Mouse (Mus musculus): ENCODE measurements around the gene Evi5. TPM values are rescaled to one million over a fixed set of nuclear protein-coding genes. Genes with fewer than 3 reads are reported as not detected.

The Evi5 gene
- polyA plus RNA-seq, 1 experiment from 2014 or later, result 78.1 TPM

- Histone ChIP-seq H3K4me1 (no peaks in the 10 kb centered on the region; the same call in 1 of the 2 replicates), H3K36me3 (peaks cover 19% of the 10 kb centered on the region), H3K27me3 (no peaks in the 10 kb centered on the region), H3K4me2 (no peak overlapping the region), H3K9me3 (replicated peaks) (no peaks in the 10 kb centered on the region), H3K27ac (no peak overlapping the region), H3K9ac (no peak overlapping the region), H3K4me3 (replicated peaks) (no peak overlapping the region)
- ATAC-seq (replicated peaks; ENCODE audit: low FRiP score), result no peak
- WGBS, result 93% methylated on average over 5 of the region's 5 CpGs
Measured at GRCm38 (mm10) chr5:107840549-107841238, 34.2 kb downstream of the Evi5 start.

- Histone ChIP-seq H3K4me2 (no peak overlapping the region), H3K4me3 (replicated peaks) (no peak overlapping the region), H3K27me3 (no peaks in the 10 kb centered on the region), H3K4me1 (no peaks in the 10 kb centered on the region; the same call in 1 of the 2 replicates), H3K9me3 (replicated peaks) (no peaks in the 10 kb centered on the region), H3K9ac (no peak overlapping the region), H3K27ac (no peak overlapping the region), H3K36me3 (peaks cover 19% of the 10 kb centered on the region)
- ATAC-seq (replicated peaks; ENCODE audit: low FRiP score), result no peak
- 67% methylated on average over 3 of the region's 3 CpGs for WGBS
Measured at GRCm38 (mm10) chr5:107838891-107839644, 35.8 kb downstream of the Evi5 start.

- H3K27me3 ChIP-seq, result no peaks in the 10 kb centered on the region
- H3K9ac ChIP-seq, result no peak overlapping the region
- no peak overlapping the region for H3K4me3 ChIP-seq (replicated peaks)
- peaks cover 13% of the 10 kb centered on the region for H3K36me3 ChIP-seq
- no peak overlapping the region for H3K4me2 ChIP-seq
- no peaks in the 10 kb centered on the region for H3K4me1 ChIP-seq
- H3K9me3 ChIP-seq (replicated peaks), result 0 out of 2 replicates have a peak, but pooled peaks cover 3% of the 10 kb centered on the region
- ATAC-seq (replicated peaks; ENCODE audit: low FRiP score), result no peak
- 70% methylated on average over 1 of the region's 1 CpGs for WGBS
- no peak overlapping the region for H3K27ac ChIP-seq
Measured at GRCm38 (mm10) chr5:107834287-107834686, 40.6 kb downstream of the Evi5 start.

GRCm38 (mm10) chr5:107831351-107831750, 43.6 kb downstream of the Evi5 start:
- Histone ChIP-seq H3K9me3 (replicated peaks) (0 out of 2 replicates have a peak, but pooled peaks cover 3% of the 10 kb centered on the region), H3K36me3 (peaks cover 13% of the 10 kb centered on the region), H3K9ac (no peak overlapping the region), H3K27me3 (no peaks in the 10 kb centered on the region), H3K4me1 (0 out of 2 replicates have a peak, but pooled peaks cover 2% of the 10 kb centered on the region), H3K4me3 (replicated peaks) (no peak overlapping the region), H3K4me2 (no peak overlapping the region), H3K27ac (no peak overlapping the region)
- WGBS, result 91% methylated on average over 3 of the region's 3 CpGs
- no peak for ATAC-seq (replicated peaks; ENCODE audit: low FRiP score)

DNA sequence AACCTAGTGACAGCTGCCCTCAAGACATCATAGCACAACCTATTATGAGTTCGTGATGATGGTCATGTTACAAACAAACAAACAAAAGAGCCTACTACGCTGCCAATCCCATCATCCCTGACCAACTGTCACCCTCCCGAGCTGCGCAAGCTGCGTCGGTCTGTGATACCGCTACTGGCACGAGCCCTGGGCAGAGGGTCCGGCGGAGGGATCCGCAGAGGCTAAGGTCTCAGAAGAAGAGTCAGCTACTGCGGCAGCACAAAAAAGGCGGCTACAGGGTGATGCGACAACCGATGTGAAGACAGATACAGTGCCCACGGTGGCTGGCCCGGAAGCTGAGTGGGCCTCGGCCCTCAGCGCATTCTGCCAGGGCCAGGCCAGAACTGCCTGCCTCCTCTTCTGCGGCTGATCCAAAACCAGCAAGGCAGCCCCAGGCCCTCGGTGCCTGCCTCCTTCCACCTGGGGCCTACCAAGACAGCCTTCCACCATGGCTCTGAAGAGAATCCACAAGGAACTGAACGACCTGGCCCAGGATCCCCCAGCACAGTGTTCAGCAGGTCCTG, 44.8 kb downstream of the Evi5 start, which contains the start of gene Ube2d2b:
TSS of gene Ube2d2b (plus strand) at position 102 of the 563 bp plus-strand sequence.
- Histone ChIP-seq H3K4me2 (no peak within 1 kb of the TSS), H3K9ac (no peak within 1 kb of the TSS), H3K4me3 (replicated peaks) (no peak within 1 kb of the TSS), H3K4me1 (0 out of 2 replicates have a peak, but pooled peaks cover 2% of the 10 kb centered on the region), H3K27ac (no peak within 1 kb of the TSS), H3K27me3 (no peaks in the 10 kb centered on the region), H3K36me3 (peaks cover 13% of the 10 kb centered on the region), H3K9me3 (replicated peaks) (0 out of 2 replicates have a peak, but pooled peaks cover 3% of the 10 kb centered on the region)
- ATAC-seq (replicated peaks; ENCODE audit: low FRiP score), result no peak
- WGBS, result 98% methylated on average over 22 of the region's 22 CpGs

DNA sequence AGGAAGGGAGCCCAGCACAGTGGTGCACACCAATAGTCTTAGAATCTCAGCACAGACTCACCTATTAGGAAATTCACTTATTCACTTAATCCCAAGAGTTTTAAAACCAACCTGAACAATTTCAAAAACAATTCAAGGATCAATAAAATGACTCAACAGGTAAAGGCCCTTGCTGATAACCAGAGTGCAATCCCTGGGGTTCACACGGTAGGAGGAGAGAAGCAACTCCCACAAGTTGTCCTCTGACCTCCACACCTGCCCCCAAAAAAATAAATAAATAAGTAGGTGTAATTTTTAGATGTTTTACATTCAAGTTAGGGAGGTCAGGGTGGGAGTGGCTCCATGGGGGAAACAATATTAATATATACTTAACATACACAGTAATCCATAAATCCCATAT, 52.4 kb downstream of the Evi5 start:
- no peaks in the 10 kb centered on the region for H3K27me3 ChIP-seq
- 0 out of 2 replicates have a peak, but pooled peaks cover 2% of the 10 kb centered on the region for H3K4me1 ChIP-seq
- H3K36me3 ChIP-seq, result peaks cover 13% of the 10 kb centered on the region
- H3K27ac ChIP-seq, result no peak overlapping the region
- H3K4me3 ChIP-seq (replicated peaks), result no peak overlapping the region
- WGBS, result 71% methylated on average over 1 of the region's 1 CpGs
- no peak overlapping the region for H3K4me2 ChIP-seq
- H3K9me3 ChIP-seq (replicated peaks), result no peaks in the 10 kb centered on the region
- ATAC-seq (replicated peaks; ENCODE audit: low FRiP score), result no peak
- H3K9ac ChIP-seq, result no peak overlapping the region

GRCm38 (mm10) chr5:107814651-107815050, 60.3 kb downstream of the Evi5 start:
- Histone ChIP-seq H3K9me3 (replicated peaks) (no peaks in the 10 kb centered on the region), H3K4me2 (no peak overlapping the region), H3K4me1 (no peaks in the 10 kb centered on the region), H3K27me3 (no peaks in the 10 kb centered on the region), H3K9ac (no peak overlapping the region), H3K36me3 (peaks cover 63% of the 10 kb centered on the region), H3K4me3 (replicated peaks) (no peak overlapping the region), H3K27ac (no peak overlapping the region)
- ATAC-seq (replicated peaks; ENCODE audit: low FRiP score), result no peak
- WGBS, result 96% methylated on average over 2 of the region's 2 CpGs

DNA sequence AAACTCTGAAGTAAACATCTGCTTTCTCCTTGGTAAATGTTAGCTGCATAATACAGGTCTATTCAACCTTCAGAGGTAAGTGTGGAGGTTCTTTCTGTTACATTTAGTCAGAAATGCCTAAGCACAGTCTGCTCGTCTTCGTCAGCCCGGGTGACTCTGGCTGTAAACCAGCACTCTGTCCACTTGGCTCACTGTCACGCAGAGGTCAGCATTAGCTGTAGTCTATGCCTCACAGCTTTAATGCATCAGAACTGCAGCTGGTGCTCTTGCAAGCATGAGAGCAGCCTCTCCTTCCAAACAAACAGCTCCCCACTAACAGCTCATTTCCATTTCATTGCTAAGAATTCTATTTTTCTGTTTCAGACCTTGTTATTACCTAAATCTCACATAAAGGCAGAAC, 67.4 kb downstream of the Evi5 start:
- Histone ChIP-seq H3K27ac (no peak overlapping the region), H3K9me3 (replicated peaks) (no peaks in the 10 kb centered on the region), H3K9ac (no peak overlapping the region), H3K4me1 (no peaks in the 10 kb centered on the region), H3K36me3 (peaks cover 27% of the 10 kb centered on the region), H3K4me2 (no peak overlapping the region), H3K4me3 (replicated peaks) (no peak overlapping the region), H3K27me3 (no peaks in the 10 kb centered on the region)
- ATAC-seq (replicated peaks; ENCODE audit: low FRiP score), result no peak
- WGBS, result 69% methylated on average over 4 of the region's 4 CpGs

- Histone ChIP-seq H3K27me3 (no peaks in the 10 kb centered on the region), H3K27ac (no peak overlapping the region), H3K9ac (no peak overlapping the region), H3K36me3 (peaks cover 17% of the 10 kb centered on the region), H3K9me3 (replicated peaks) (no peaks in the 10 kb centered on the region), H3K4me2 (no peak overlapping the region), H3K4me3 (replicated peaks) (no peak overlapping the region), H3K4me1 (no peaks in the 10 kb centered on the region)
- no peak for ATAC-seq (replicated peaks; ENCODE audit: low FRiP score)
Measured at GRCm38 (mm10) chr5:107802621-107803020, 72.3 kb downstream of the Evi5 start.

GRCm38 (mm10) chr5:107801234-107801633, 73.7 kb downstream of the Evi5 start:
- Histone ChIP-seq H3K4me1 (no peaks in the 10 kb centered on the region), H3K27me3 (no peaks in the 10 kb centered on the region), H3K9ac (no peak overlapping the region), H3K27ac (no peak overlapping the region), H3K4me3 (replicated peaks) (no peak overlapping the region), H3K9me3 (replicated peaks) (no peaks in the 10 kb centered on the region), H3K36me3 (peaks cover 26% of the 10 kb centered on the region), H3K4me2 (no peak overlapping the region)
- no peak for ATAC-seq (replicated peaks; ENCODE audit: low FRiP score)
- 66% methylated on average over 2 of the region's 2 CpGs for WGBS

DNA sequence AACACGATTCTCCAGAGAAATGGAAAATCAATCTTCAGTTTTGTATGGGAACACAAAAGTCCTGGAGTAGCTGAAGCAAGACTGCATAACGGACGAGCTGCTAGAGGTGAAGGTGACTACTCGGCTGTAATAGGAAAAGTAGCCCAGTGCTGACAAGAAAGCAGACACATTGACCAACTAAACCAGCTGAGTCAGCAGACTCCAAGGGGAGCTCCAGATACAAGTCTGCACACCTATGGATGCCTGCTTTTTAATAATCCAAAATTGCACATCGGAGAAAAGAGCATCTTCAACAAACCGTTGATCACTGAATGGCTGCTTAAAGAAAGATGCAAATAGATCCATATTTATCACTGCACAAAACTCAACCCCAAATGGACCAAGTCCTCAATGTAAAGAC, 76.6 kb downstream of the Evi5 start:
- no peak for ATAC-seq (replicated peaks; ENCODE audit: low FRiP score)
- 91% methylated on average over 6 of the region's 6 CpGs for WGBS

DNA sequence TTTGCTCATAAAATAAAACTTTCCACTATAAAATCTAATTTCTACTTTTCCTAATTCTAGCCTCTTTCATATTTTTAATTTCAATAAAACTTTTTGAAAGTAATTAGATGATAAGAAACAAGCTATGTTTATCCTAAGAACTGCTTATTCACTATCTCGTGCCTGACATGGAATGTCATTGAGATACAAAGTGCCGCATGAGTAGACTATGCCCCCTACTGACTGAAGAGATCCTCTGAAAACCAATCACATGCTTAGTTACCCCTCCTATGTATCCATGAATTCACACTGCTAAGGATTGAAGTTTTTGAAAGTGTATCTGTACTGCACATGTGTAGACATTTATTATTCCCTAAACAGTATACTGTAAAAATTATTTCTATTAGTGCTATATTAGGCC, 81.0 kb downstream of the Evi5 start:
- Histone ChIP-seq H3K27ac (no peak overlapping the region), H3K4me1 (no peaks in the 10 kb centered on the region), H3K4me3 (replicated peaks) (no peak overlapping the region), H3K4me2 (no peak overlapping the region), H3K27me3 (no peaks in the 10 kb centered on the region), H3K9ac (no peak overlapping the region), H3K9me3 (replicated peaks) (no peaks in the 10 kb centered on the region), H3K36me3 (peaks cover 37% of the 10 kb centered on the region)
- WGBS, result 48% methylated on average over 2 of the region's 2 CpGs
- no peak for ATAC-seq (replicated peaks; ENCODE audit: low FRiP score)

More for the DNA sequence above, 76.6 kb downstream of the Evi5 start:
- Histone ChIP-seq H3K4me1 (no peaks in the 10 kb centered on the region), H3K27ac (no peak overlapping the region), H3K9ac (no peak overlapping the region), H3K36me3 (peaks cover 37% of the 10 kb centered on the region), H3K4me2 (no peak overlapping the region), H3K27me3 (no peaks in the 10 kb centered on the region), H3K4me3 (replicated peaks) (no peak overlapping the region), H3K9me3 (replicated peaks) (no peaks in the 10 kb centered on the region)
